Mouse (Mus musculus) naive thymus-derived CD4-positive, alpha-beta T cell, adult 2 months (primary cell): ENCODE data around the gene Ms4a6d.
A peak's percentile ranks its signal among the peaks of the same experiment; 100 is the strongest.
"Not testable (repeated sequence)": the region's sequence is repeated elsewhere in the genome, so short reads cannot be mapped to it uniquely, and the experiment has no call there.

Experiments used
- DNase-seq: peaks from one replicate; pipeline ENCODE4 v3.0.0-alpha.2; 2011; ENCODE audit warnings: low read depth

Ms4a6d gene

GRCm38 (mm10) chr19:11604603-11605002 is at the start of gene Ms4a6d:
Gene Ms4a6d, minus strand, starts transcription at chr19:11604849.
- no peak for DNase-seq

- DNase-seq: no peak
Observed at GRCm38 (mm10) chr19:11649564-11649963, 44.9 kb upstream of the Ms4a6d start.

GRCm38 (mm10) chr19:11646166-11646565 is 41.5 kb upstream of the Ms4a6d start:
- no peak for DNase-seq

- DNase-seq: no peak
Observed at GRCm38 (mm10) chr19:11640732-11641131, 36.1 kb upstream of the Ms4a6d start, which contains the start of gene Ms4a3. Gene Ms4a3, minus strand, starts transcription at chr19:11640851.

- no peak for DNase-seq
Observed at GRCm38 (mm10) chr19:11639038-11639437, 34.4 kb upstream of the Ms4a6d start.

- DNase-seq: no peak
Observed at GRCm38 (mm10) chr19:11635572-11635971, 30.9 kb upstream of the Ms4a6d start.

- DNase-seq: no peak
Observed at GRCm38 (mm10) chr19:11634330-11634729, 29.7 kb upstream of the Ms4a6d start.

- DNase-seq: no peak
Observed at GRCm38 (mm10) chr19:11633732-11634131, 29.1 kb upstream of the Ms4a6d start.

- DNase-seq: no peak
Observed at GRCm38 (mm10) chr19:11625231-11625630, 20.6 kb upstream of the Ms4a6d start.

GRCm38 (mm10) chr19:11624800-11625199 is 20.2 kb upstream of the Ms4a6d start:
- DNase-seq: no peak

- DNase-seq: no peak
Observed at GRCm38 (mm10) chr19:11623551-11623950, 18.9 kb upstream of the Ms4a6d start, which contains the start of gene Ms4a2. Gene Ms4a2, minus strand, starts transcription at chr19:11623719.

GRCm38 (mm10) chr19:11617983-11618382 is 13.3 kb upstream of the Ms4a6d start:
- no peak for DNase-seq

GRCm38 (mm10) chr19:11614805-11615204 is 10.2 kb upstream of the Ms4a6d start:
- no peak for DNase-seq

- DNase-seq: no peak
Observed at GRCm38 (mm10) chr19:11613776-11614443, 9.3 kb upstream of the Ms4a6d start.

GRCm38 (mm10) chr19:11613084-11613483 is 8.4 kb upstream of the Ms4a6d start:
- DNase-seq: no peak

- no peak for DNase-seq
Observed at GRCm38 (mm10) chr19:11612293-11612692, 7.6 kb upstream of the Ms4a6d start.

- DNase-seq: peak; percentile 77
Observed at GRCm38 (mm10) chr19:11611541-11611945, 6.9 kb upstream of the Ms4a6d start.

GRCm38 (mm10) chr19:11608172-11608571 is 3.5 kb upstream of the Ms4a6d start:
- peak; percentile 82 for DNase-seq

GRCm38 (mm10) chr19:11602026-11602425 is 2.6 kb downstream of the Ms4a6d start:
- peak; percentile 87 for DNase-seq

GRCm38 (mm10) chr19:11601349-11601748 is 3.3 kb downstream of the Ms4a6d start:
- peak; percentile 45 for DNase-seq

GRCm38 (mm10) chr19:11589891-11590449 is 14.7 kb downstream of the Ms4a6d start:
- DNase-seq: peak; percentile 58

GRCm38 (mm10) chr19:11589205-11589604 is 15.4 kb downstream of the Ms4a6d start:
- peak; percentile 71 for DNase-seq

GRCm38 (mm10) chr19:11574965-11575364 is 29.7 kb downstream of the Ms4a6d start:
- no peak for DNase-seq

GRCm38 (mm10) chr19:11559560-11559959 is 45.1 kb downstream of the Ms4a6d start:
- DNase-seq: not testable (repeated sequence)
